Mouse (Mus musculus) bone marrow macrophage, adult 2 months (primary cell): ENCODE data around the gene Angptl8. TPM values are rescaled to one million over a fixed set of nuclear protein-coding genes. Genes with fewer than 3 reads are reported as not detected.
"Not testable (repeated sequence)": the region's sequence is repeated elsewhere in the genome, so short reads cannot be mapped to it uniquely, and the experiment has no call there.

Experiments
- H3K27ac ChIP-seq: 2 replicates; pipeline ENCODE4 v1.5.1; 2012; ENCODE audit warnings: low read depth, low read length; ENCODE audit not compliant: insufficient read depth
- H3K4me1 ChIP-seq: 2 replicates; pipeline ENCODE4 v1.6.1; 2012; ENCODE audit warnings: low read length; ENCODE audit not compliant: control insufficient read depth, insufficient read depth
- H3K4me3 ChIP-seq: 2 replicates; pipeline ENCODE4 v1.5.1; 2012; ENCODE audit warnings: mild to moderate bottlenecking, low read length, moderate library complexity; ENCODE audit not compliant: insufficient read depth
- CTCF ChIP-seq: IDR thresholded peaks from 2 replicates; pipeline ENCODE4 v1.5.1; 2012; ENCODE audit warnings: low read depth, mild to moderate bottlenecking, low read length, moderate library complexity
- POLR2A ChIP-seq: IDR thresholded peaks from 2 replicates; pipeline ENCODE4 v1.6.1; 2012; ENCODE audit warnings: mild to moderate bottlenecking, low read depth, low read length, borderline replicate concordance
- polyA plus RNA-seq: library from polyadenylated mRNA; stranded (reverse); fragments of >200 nt; gene quantifications from 2 replicates; pipeline ENCODE4 v1.2.4, GENCODE M21; 2012; ENCODE audit not compliant: missing spikeins, insufficient read depth, insufficient read length

Angptl8 gene
- polyA plus RNA-seq = not detected in 2 replicates

GRCm38 (mm10) chr9:21835258-21835912 lies at the start of gene Angptl8:
TSS of gene Angptl8 (plus strand) at chr9:21835510.
- TF ChIP-seq POLR2A (no peak), CTCF (no peak)
- Histone ChIP-seq H3K4me1 (no peaks in the 10 kb centered on the region), H3K27ac (no peak within 1 kb of the TSS), H3K4me3 (no peak within 1 kb of the TSS)

DNA sequence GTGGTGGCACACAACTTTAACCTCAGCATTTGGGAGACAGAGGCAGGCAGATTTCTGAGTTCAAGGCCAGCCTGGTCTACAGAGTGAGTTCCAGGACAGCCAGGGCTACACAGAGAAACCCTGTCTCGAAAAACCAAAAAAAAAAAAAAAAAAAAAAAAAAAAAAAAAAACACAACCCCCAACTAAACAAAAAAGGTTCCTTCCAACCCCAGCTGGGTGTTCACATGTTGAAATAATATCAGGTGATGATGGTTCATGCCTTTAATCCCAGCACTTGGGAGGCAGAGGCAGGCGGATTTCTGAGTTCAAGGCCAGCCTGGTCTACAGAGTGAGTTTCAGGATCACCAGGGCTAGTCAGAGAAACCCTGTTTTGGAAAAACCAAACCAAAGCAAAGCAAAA lies 49.0 kb upstream of the Angptl8 start:
- not testable (repeated sequence) for H3K4me1 ChIP-seq, H3K27ac ChIP-seq, H3K4me3 ChIP-seq

GRCm38 (mm10) chr9:21786906-21787305 lies 48.4 kb upstream of the Angptl8 start:
- no peak for TF ChIP-seq POLR2A
- TF ChIP-seq CTCF = peak; percentile 41
- Histone ChIP-seq H3K4me3 (no peak overlapping the region), H3K27ac (no peak overlapping the region), H3K4me1 (no peaks in the 10 kb centered on the region)

GRCm38 (mm10) chr9:21787654-21788053 lies 47.7 kb upstream of the Angptl8 start:
- no peak overlapping the region for H3K4me3 ChIP-seq

DNA sequence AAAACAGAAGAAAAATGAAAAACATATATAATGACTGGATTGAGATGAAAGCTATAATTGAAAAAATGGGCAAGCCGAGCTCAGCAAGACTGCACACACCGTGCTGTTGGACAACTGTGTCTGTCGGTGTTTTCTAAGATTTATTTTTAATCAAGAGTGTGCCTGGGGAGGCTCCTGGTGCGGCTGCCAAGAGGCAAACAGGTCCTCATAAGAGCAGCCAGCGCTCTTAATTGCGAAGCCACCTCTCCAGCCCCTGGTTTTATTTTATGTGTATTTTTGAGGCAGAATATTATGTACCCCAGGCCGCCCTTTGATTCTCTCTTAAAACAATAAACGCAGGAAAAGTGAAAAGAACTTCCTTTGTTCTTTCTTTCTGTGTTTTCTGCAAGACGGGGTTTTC lies 47.1 kb upstream of the Angptl8 start:
- TF ChIP-seq CTCF = no peak
- TF ChIP-seq POLR2A = no peak
- Histone ChIP-seq H3K27ac (no peak overlapping the region), H3K4me3 (no peak overlapping the region), H3K4me1 (peaks cover 9% of the 10 kb centered on the region)

More at GRCm38 (mm10) chr9:21787654-21788053, 47.7 kb upstream of the Angptl8 start:
- Histone ChIP-seq H3K4me1 (peaks cover 5% of the 10 kb centered on the region), H3K27ac (no peak overlapping the region)
- TF ChIP-seq POLR2A (no peak), CTCF (no peak)

- Histone ChIP-seq H3K27ac (no peak overlapping the region), H3K4me1 (peaks cover 17% of the 10 kb centered on the region), H3K4me3 (no peak overlapping the region)
- TF ChIP-seq CTCF = no peak
- TF ChIP-seq POLR2A = no peak
These were observed 43.4 kb upstream of the Angptl8 start for GRCm38 (mm10) chr9:21791861-21792260.

GRCm38 (mm10) chr9:21792644-21793043 lies 42.7 kb upstream of the Angptl8 start:
- TF ChIP-seq POLR2A (no peak), CTCF (no peak)
- no peak overlapping the region for H3K4me3 ChIP-seq
- peak overlapping the region; percentile 38; the same call in 1 of the 2 replicates for H3K27ac ChIP-seq
- peaks cover 19% of the 10 kb centered on the region for H3K4me1 ChIP-seq

- peaks cover 19% of the 10 kb centered on the region for H3K4me1 ChIP-seq
- H3K27ac ChIP-seq, H3K4me3 ChIP-seq: not testable (repeated sequence)
These were observed 41.8 kb upstream of the Angptl8 start for GRCm38 (mm10) chr9:21793507-21793906.

- TF ChIP-seq CTCF (no peak), POLR2A (no peak)
- Histone ChIP-seq H3K4me3 (no peak overlapping the region), H3K27ac (no peak overlapping the region), H3K4me1 (peaks cover 23% of the 10 kb centered on the region)
These were observed 40.9 kb upstream of the Angptl8 start for GRCm38 (mm10) chr9:21794344-21794834.

GRCm38 (mm10) chr9:21794925-21795324 lies 40.4 kb upstream of the Angptl8 start:
- Histone ChIP-seq H3K27ac (no peak overlapping the region), H3K4me1 (peaks cover 23% of the 10 kb centered on the region), H3K4me3 (no peak overlapping the region)
- TF ChIP-seq CTCF (no peak), POLR2A (no peak)

- peaks cover 23% of the 10 kb centered on the region for H3K4me1 ChIP-seq
- no peak overlapping the region for H3K27ac ChIP-seq
- H3K4me3 ChIP-seq = no peak overlapping the region
- no peak for TF ChIP-seq CTCF
- no peak for TF ChIP-seq POLR2A
These were observed 39.7 kb upstream of the Angptl8 start for GRCm38 (mm10) chr9:21795579-21795978.
